Mouse (Mus musculus) erythroid progenitor cell, adult 5-6 weeks (primary cell): ENCODE results near the gene Slc45a3. TPM values are rescaled to one million over a fixed set of nuclear protein-coding genes. Genes with fewer than 3 reads are reported as not detected.

Experiments used
- ATAC-seq: replicated peaks from 2 replicates; pipeline ENCODE4 v1.8.0; 2016; ENCODE audit warnings: moderate number of reproducible peaks, mild to moderate bottlenecking, moderate TSS enrichment, inconsistent platforms; ENCODE audit not compliant: poor library complexity, low FRiP score, severe bottlenecking
- total RNA-seq, 2 experiments: library from RNA; stranded (forward) in 1 of 2; stranded (reverse) in 1 of 2; fragments of 150-400 nt in 1 of 2; fragments of 186-747, 209-891 nt in 1 of 2; gene quantifications; 2 replicates each; pipeline versions ENCODE4 v1.2.3 to v1.2.4; 2015 to 2017; ENCODE audit warnings: low replicate concordance in 2 of 2

The Slc45a3 gene
- total RNA-seq (2015; ENCODE audit: low replicate concordance): 1.1 TPM in 1 of 2 replicates, not detected in the other
- total RNA-seq (2017; ENCODE audit: low replicate concordance): 0.64 TPM in 1 of 2 replicates, not detected in the other

- ATAC-seq: no peak
Observed at GRCm38 (mm10) chr1:131962606-131963084, at the start of gene Slc45a3. Gene Slc45a3, plus strand, starts transcription at chr1:131962967.

GRCm38 (mm10) chr1:131917634-131918033 lies 45.1 kb upstream of the Slc45a3 start:
- no peak for ATAC-seq

- no peak for ATAC-seq
Observed at GRCm38 (mm10) chr1:131919052-131919451, 43.7 kb upstream of the Slc45a3 start.

- no peak for ATAC-seq
Observed at GRCm38 (mm10) chr1:131922100-131922499, 40.7 kb upstream of the Slc45a3 start.

- ATAC-seq: no peak
Observed at GRCm38 (mm10) chr1:131933471-131933870, 29.3 kb upstream of the Slc45a3 start.

- ATAC-seq: peak; percentile 53; the same call in 1 of the 2 replicates
Observed at GRCm38 (mm10) chr1:131937659-131938305, 25.0 kb upstream of the Slc45a3 start.

- ATAC-seq: no peak
Observed at GRCm38 (mm10) chr1:131938811-131939210, 24.0 kb upstream of the Slc45a3 start.

GRCm38 (mm10) chr1:131940711-131941244 lies 22.0 kb upstream of the Slc45a3 start:
- no peak for ATAC-seq

- no peak for ATAC-seq
Observed at GRCm38 (mm10) chr1:131941501-131941900, 21.3 kb upstream of the Slc45a3 start.

- ATAC-seq: no peak
Observed at GRCm38 (mm10) chr1:131942621-131943590, 19.9 kb upstream of the Slc45a3 start.

GRCm38 (mm10) chr1:131945674-131946440 lies 16.9 kb upstream of the Slc45a3 start:
- no peak for ATAC-seq

- no peak for ATAC-seq
Observed at GRCm38 (mm10) chr1:131946462-131947215, 16.1 kb upstream of the Slc45a3 start.

- ATAC-seq: 0 out of 2 replicates have a peak, but pooled peaks have one; percentile 41
Observed at GRCm38 (mm10) chr1:131947997-131948525, 14.7 kb upstream of the Slc45a3 start.

- no peak for ATAC-seq
Observed at GRCm38 (mm10) chr1:131954242-131954865, 8.4 kb upstream of the Slc45a3 start.

- ATAC-seq: no peak
Observed at GRCm38 (mm10) chr1:131955131-131955757, 7.5 kb upstream of the Slc45a3 start.

- no peak for ATAC-seq
Observed at GRCm38 (mm10) chr1:131957416-131957815, 5.4 kb upstream of the Slc45a3 start.

GRCm38 (mm10) chr1:131961004-131961403 lies 1.8 kb upstream of the Slc45a3 start:
- no peak for ATAC-seq
